Mouse (Mus musculus) cerebellum, postnatal 14 days (tissue): ENCODE measurements around the gene Atp1a2.
"Not testable (repeated sequence)": the region's sequence is repeated elsewhere in the genome, so short reads cannot be mapped to it uniquely, and the experiment has no call there.

Experiments used
- DNase-seq, 2 experiments: peaks; one replicate each; pipeline ENCODE4 v3.0.0; 2021; ENCODE audit warnings: mixed read lengths in 2 of 2

Gene Atp1a2

GRCm38 (mm10) chr1:172261477-172262078 lies 36.3 kb downstream of the Atp1a2 start, which contains the start of gene Igsf8:
TSS of gene Igsf8 (plus strand) at chr1:172261641.
- DNase-seq = no peak

- DNase-seq = no peak
Observed at GRCm38 (mm10) chr1:172258314-172258713, 39.5 kb downstream of the Atp1a2 start, which contains the start of gene Atp1a4. TSS of gene Atp1a4 (minus strand) at chr1:172258414.

- peak; percentile 50 to 52 for DNase-seq
Observed at GRCm38 (mm10) chr1:172247679-172248078, 50.2 kb downstream of the Atp1a2 start.

GRCm38 (mm10) chr1:172247216-172247615 lies 50.6 kb downstream of the Atp1a2 start:
- no peak for DNase-seq

- not testable (repeated sequence) for DNase-seq
Observed at GRCm38 (mm10) chr1:172244645-172245044, 53.2 kb downstream of the Atp1a2 start.

- DNase-seq = peak; percentile 44 to 61
Observed at GRCm38 (mm10) chr1:172243547-172244205, 54.2 kb downstream of the Atp1a2 start.

GRCm38 (mm10) chr1:172242401-172242800 lies 55.5 kb downstream of the Atp1a2 start:
- no peak for DNase-seq

GRCm38 (mm10) chr1:172240945-172241708 lies 56.7 kb downstream of the Atp1a2 start:
- DNase-seq = no peak

GRCm38 (mm10) chr1:172229215-172229614 lies 68.6 kb downstream of the Atp1a2 start:
- no peak for DNase-seq

- DNase-seq = peak; percentile 71 to 75
Observed at GRCm38 (mm10) chr1:172228209-172228608, 69.7 kb downstream of the Atp1a2 start.
